11 mouse cellular contexts compared by ENCODE assay signal in genomic region chr8:79350805-79351204, GRCm38 (mm10). TPM values are rescaled to one million over a fixed set of nuclear protein-coding genes. Genes with fewer than 3 reads are reported as not detected.
DNase-seq lines count a peak whose midpoint lies in the region; ATAC-seq and TF ChIP-seq lines count a peak whose summit lies in the region.
"Had no signal": no experiment of that assay in that cellular context is flagged by ENCODE, and none has a peak within 500 bp of the region (broad histone marks: within the 10 kb centered on the region; RNA-seq: fewer than 3 reads in every experiment).

No protein-coding gene starts in this region.

- H3K27ac ChIP-seq in forebrain, embryonic 16.5 days (ENCODE audit: low read length), result peak overlapping the region; percentile 56; the same call in 1 of the 2 replicates
- no peak overlapping the region for H3K27ac ChIP-seq in forebrain, embryonic 11.5 days (ENCODE audit: low read depth, low read length)
- peak overlapping the region; percentile 72 for H3K27ac ChIP-seq in hindbrain, embryonic 15.5 days (replicated peaks)
- H3K27ac ChIP-seq in hindbrain, embryonic 10.5 days, result no peak overlapping the region
- H3K27ac ChIP-seq in neural tube, embryonic 13.5 days (replicated peaks), result 0 out of 2 replicates have a peak overlapping the region, but pooled peaks have one; percentile 80
- peak overlapping the region; percentile 82 for H3K27ac ChIP-seq in stomach, postnatal 0 days (replicated peaks)
- H3K27ac ChIP-seq: neural tube, embryonic 12.5 days had no signal

- H3K9ac ChIP-seq in forebrain, embryonic 16.5 days (replicated peaks; ENCODE audit: low read depth, low read length), result no peak overlapping the region
- no peak overlapping the region for H3K9ac ChIP-seq in forebrain, embryonic 11.5 days (ENCODE audit: low read length)
- no peak overlapping the region for H3K9ac ChIP-seq in hindbrain, embryonic 15.5 days
- H3K9ac ChIP-seq in neural tube, embryonic 13.5 days, result no peak overlapping the region
- no peak overlapping the region for H3K9ac ChIP-seq in stomach, postnatal 0 days (ENCODE audit: low read length)
- H3K9ac ChIP-seq: embryonic facial prominence, embryonic 13.5 days; neural tube, embryonic 12.5 days had no signal

- no peak overlapping the region for H3K4me2 ChIP-seq in forebrain, embryonic 16.5 days (ENCODE audit: low read length)
- H3K4me2 ChIP-seq in forebrain, embryonic 11.5 days (ENCODE audit: low read depth, low read length, severe bottlenecking), result no peak overlapping the region
- 0 out of 2 replicates have a peak overlapping the region, but pooled peaks have one; percentile 2 for H3K4me2 ChIP-seq in hindbrain, embryonic 15.5 days
- H3K4me2 ChIP-seq in neural tube, embryonic 13.5 days, result no peak overlapping the region
- H3K4me2 ChIP-seq in stomach, postnatal 0 days (replicated peaks; ENCODE audit: low read depth), result no peak overlapping the region
- H3K4me2 ChIP-seq: embryonic facial prominence, embryonic 13.5 days; liver, embryonic 11.5 days; neural tube, embryonic 12.5 days had no signal

- no peak for ATAC-seq in forebrain, embryonic 16.5 days
- ATAC-seq in forebrain, embryonic 11.5 days (replicated peaks; ENCODE audit: low FRiP score), result no peak
- ATAC-seq in hindbrain, embryonic 15.5 days (ENCODE audit: low FRiP score, low read depth), result no peak
- no peak for ATAC-seq in neural tube, embryonic 13.5 days (ENCODE audit: low read depth)
- no peak; the same call in 1 of the 2 replicates for ATAC-seq in stomach, postnatal 0 days (ENCODE audit: low FRiP score, low TSS enrichment)

- TF ChIP-seq EP300 in stomach, postnatal 0 days (optimal IDR thresholded peaks at IDR 0.05), result peak; percentile 33

- H3K4me3 ChIP-seq in forebrain, embryonic 16.5 days (replicated peaks; ENCODE audit: low read length), result no peak overlapping the region
- H3K4me3 ChIP-seq in forebrain, embryonic 11.5 days (ENCODE audit: low read depth, low read length), result no peak overlapping the region
- no peak overlapping the region for H3K4me3 ChIP-seq in hindbrain, embryonic 15.5 days
- H3K4me3 ChIP-seq in hindbrain, embryonic 10.5 days, result no peak overlapping the region
- no peak overlapping the region for H3K4me3 ChIP-seq in neural tube, embryonic 13.5 days
- no peak overlapping the region for H3K4me3 ChIP-seq in stomach, postnatal 0 days (ENCODE audit: low read depth, low read length)
- H3K4me3 ChIP-seq: embryonic facial prominence, embryonic 13.5 days; neural tube, embryonic 12.5 days had no signal

- no peak for DNase-seq in forebrain, embryonic 11.5 days (ENCODE audit: low spot score)
- no peak for DNase-seq in hindbrain, embryonic 10.5 days (ENCODE audit: low spot score)
- no peak for DNase-seq in neural tube, embryonic 10.5 days (ENCODE audit: extremely low spot score, low spot score)
- no peak for DNase-seq in stomach, postnatal 0 days (ENCODE audit: low spot score)
- no peak for DNase-seq in embryo, embryonic 11 days

- no peaks in the 10 kb centered on the region for H3K9me3 ChIP-seq in forebrain, embryonic 16.5 days (ENCODE audit: control insufficient read depth, low read length)
- H3K9me3 ChIP-seq in forebrain, embryonic 11.5 days (ENCODE audit: control insufficient read depth, low read length), result no peaks in the 10 kb centered on the region
- no peaks in the 10 kb centered on the region for H3K9me3 ChIP-seq in hindbrain, embryonic 15.5 days
- no peaks in the 10 kb centered on the region for H3K9me3 ChIP-seq in hindbrain, embryonic 10.5 days
- H3K9me3 ChIP-seq in neural tube, embryonic 13.5 days, result no peaks in the 10 kb centered on the region
- no peaks in the 10 kb centered on the region for H3K9me3 ChIP-seq in stomach, postnatal 0 days (ENCODE audit: control insufficient read depth, low read length)
- H3K9me3 ChIP-seq: embryonic facial prominence, embryonic 13.5 days; neural tube, embryonic 12.5 days had no signal

- H3K27me3 ChIP-seq in forebrain, embryonic 16.5 days (replicated peaks; ENCODE audit: control insufficient read depth, insufficient read depth, low read length), result no peaks in the 10 kb centered on the region
- no peaks in the 10 kb centered on the region for H3K27me3 ChIP-seq in forebrain, embryonic 11.5 days (ENCODE audit: control insufficient read depth, insufficient read depth, low read length)
- no peaks in the 10 kb centered on the region for H3K27me3 ChIP-seq in hindbrain, embryonic 15.5 days
- no peaks in the 10 kb centered on the region for H3K27me3 ChIP-seq in hindbrain, embryonic 10.5 days (ENCODE audit: insufficient read depth, poor library complexity, severe bottlenecking)
- H3K27me3 ChIP-seq in neural tube, embryonic 13.5 days, result no peaks in the 10 kb centered on the region
- no peaks in the 10 kb centered on the region for H3K27me3 ChIP-seq in stomach, postnatal 0 days (ENCODE audit: control insufficient read depth, insufficient read depth, low read length)
- H3K27me3 ChIP-seq: embryonic facial prominence, embryonic 13.5 days; neural tube, embryonic 12.5 days had no signal

- 23% methylated on average over 3 of the region's 3 CpGs for WGBS in forebrain, embryonic 16.5 days
- 53% methylated on average over 3 of the region's 3 CpGs for WGBS in forebrain, embryonic 11.5 days
- 61% methylated on average over 3 of the region's 3 CpGs for WGBS in hindbrain, embryonic 15.5 days
- 85% methylated on average over 3 of the region's 3 CpGs for WGBS in hindbrain, embryonic 10.5 days
- 60% methylated on average over 3 of the region's 3 CpGs for WGBS in neural tube, embryonic 13.5 days
- WGBS in stomach, postnatal 0 days, result 32% methylated on average over 3 of the region's 3 CpGs

- no peak for TF ChIP-seq CTCF in stomach, postnatal 0 days (IDR thresholded peaks at IDR 0.05; ENCODE audit: low read depth)

- no peaks in the 10 kb centered on the region for H3K36me3 ChIP-seq in forebrain, embryonic 16.5 days (ENCODE audit: control insufficient read depth, insufficient read depth)
- no peaks in the 10 kb centered on the region; the same call in 1 of the 2 replicates for H3K36me3 ChIP-seq in forebrain, embryonic 11.5 days (ENCODE audit: control insufficient read depth, insufficient read depth, low read length)
- H3K36me3 ChIP-seq in hindbrain, embryonic 15.5 days, result peaks cover 13% of the 10 kb centered on the region; the same call in 1 of the 2 replicates
- peaks cover 88% of the 10 kb centered on the region for H3K36me3 ChIP-seq in hindbrain, embryonic 10.5 days
- H3K36me3 ChIP-seq in neural tube, embryonic 13.5 days, result peaks cover 56% of the 10 kb centered on the region
- H3K36me3 ChIP-seq in stomach, postnatal 0 days (ENCODE audit: control insufficient read depth, insufficient read depth, low read length), result peaks cover 11% of the 10 kb centered on the region

- peaks cover 35% of the 10 kb centered on the region for H3K4me1 ChIP-seq in forebrain, embryonic 16.5 days (replicated peaks; ENCODE audit: control insufficient read depth, insufficient read depth, low read length)
- peaks cover 7% of the 10 kb centered on the region; the same call in 1 of the 2 replicates for H3K4me1 ChIP-seq in forebrain, embryonic 11.5 days (replicated peaks; ENCODE audit: control insufficient read depth, insufficient read depth, low read length)
- H3K4me1 ChIP-seq in hindbrain, embryonic 15.5 days (replicated peaks), result peaks cover 25% of the 10 kb centered on the region
- H3K4me1 ChIP-seq in hindbrain, embryonic 10.5 days (replicated peaks), result peaks cover 8% of the 10 kb centered on the region
- peaks cover 53% of the 10 kb centered on the region for H3K4me1 ChIP-seq in neural tube, embryonic 13.5 days (replicated peaks)
- peaks cover 4% of the 10 kb centered on the region; the same call in 1 of the 2 replicates for H3K4me1 ChIP-seq in stomach, postnatal 0 days (replicated peaks; ENCODE audit: control insufficient read depth, insufficient read depth)

RNA-seq across cellular contexts. Expression of gene Smad1, which starts 48.5 kb away (rescaled TPM):
- 65.6 and 65.8 TPM in 2 replicates for polyA plus RNA-seq in forebrain, embryonic 16.5 days (2015; fragmentation: Nextera tagmentation; extraction: Ambion mirVana)
- 57.6 and 64.8 TPM in 2 replicates for polyA plus RNA-seq in forebrain, embryonic 11.5 days (2014; fragmentation: Nextera tagmentation; extraction: Ambion mirVana)
- 57.6 and 62.9 TPM in 2 replicates for polyA plus RNA-seq in hindbrain, embryonic 15.5 days (2015; fragmentation: Nextera tagmentation; extraction: Ambion mirVana)
- 41.5 and 45.9 TPM in 2 replicates for polyA plus RNA-seq in hindbrain, embryonic 10.5 days (2016; fragmentation: Nextera tagmentation; extraction: Ambion mirVana)
- polyA plus RNA-seq in neural tube, embryonic 13.5 days (2015; fragmentation: Nextera tagmentation; extraction: Ambion mirVana), result 68.7 and 72.1 TPM in 2 replicates
- 25.9 and 31.5 TPM in 2 replicates for polyA plus RNA-seq in stomach, postnatal 0 days (2015; fragmentation: Nextera tagmentation; extraction: Ambion mirVana)

RNA-seq across cellular contexts. Expression of gene Mmaa, which starts 56.1 kb away (rescaled TPM):
- 27.3 and 27.9 TPM in 2 replicates for polyA plus RNA-seq in forebrain, embryonic 16.5 days (2015; fragmentation: Nextera tagmentation; extraction: Ambion mirVana)
- polyA plus RNA-seq in forebrain, embryonic 11.5 days (2014; fragmentation: Nextera tagmentation; extraction: Ambion mirVana), result 11.5 and 13.3 TPM in 2 replicates
- polyA plus RNA-seq in hindbrain, embryonic 15.5 days (2015; fragmentation: Nextera tagmentation; extraction: Ambion mirVana), result 16.7 and 17.8 TPM in 2 replicates
- 9.2 and 10.7 TPM in 2 replicates for polyA plus RNA-seq in hindbrain, embryonic 10.5 days (2016; fragmentation: Nextera tagmentation; extraction: Ambion mirVana)
- polyA plus RNA-seq in neural tube, embryonic 13.5 days (2015; fragmentation: Nextera tagmentation; extraction: Ambion mirVana), result 15.3 and 17.2 TPM in 2 replicates
- polyA plus RNA-seq in stomach, postnatal 0 days (2015; fragmentation: Nextera tagmentation; extraction: Ambion mirVana), result 10.0 and 10.9 TPM in 2 replicates

Comparison
In these comparisons a context has a peak if more than half of its experiments do, and no peak if none do; other contexts are left out.
1. H3K27ac ChIP-seq: peak in forebrain, embryonic 16.5 days (single experiment), hindbrain, embryonic 15.5 days (single experiment), neural tube, embryonic 13.5 days (single experiment) and stomach, postnatal 0 days (single experiment); none in forebrain, embryonic 11.5 days (single experiment) and hindbrain, embryonic 10.5 days (single experiment).